Mouse (Mus musculus) small intestine, adult 2 months (tissue): ENCODE data around the gene Gm44965.

Experiments used
- CTCF ChIP-seq: fragments of 200-500 bp; IDR thresholded peaks from 2 replicates; pipeline ENCODE4 v1.5.1; 2012; ENCODE audit warnings: low read depth, mild to moderate bottlenecking, control low read depth, inconsistent platforms, low read length, moderate library complexity, mixed read lengths; ENCODE audit not compliant: insufficient replicate concordance, insufficient read length; ENCODE audit errors: extremely low read depth
- POLR2A ChIP-seq: fragments of 200-500 bp; IDR thresholded peaks from 2 replicates; pipeline ENCODE4 v1.6.1; 2012; ENCODE audit warnings: low read depth, mild to moderate bottlenecking, control low read depth, inconsistent platforms, low read length, moderate library complexity

DNA sequence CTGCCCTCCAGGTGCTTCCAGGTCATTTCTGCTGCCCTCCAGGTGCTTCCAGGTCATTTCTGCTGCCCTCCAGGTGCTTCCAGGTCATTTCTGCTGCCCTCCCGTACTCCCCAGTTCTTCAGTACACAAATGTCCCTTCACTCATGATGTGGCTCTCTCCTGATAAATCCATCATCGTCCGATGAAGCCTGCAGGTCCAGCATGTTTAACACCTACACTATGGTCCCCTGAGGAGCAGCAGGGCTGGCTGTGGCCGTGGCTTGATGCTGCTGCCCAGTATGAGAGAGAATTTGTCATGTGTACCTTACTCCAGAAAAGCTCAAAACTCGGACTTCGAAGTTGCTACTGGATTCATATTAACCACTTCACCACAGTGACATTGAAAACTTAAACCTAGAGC, 47.6 kb downstream of the Gm44965 start:
- no peak for TF ChIP-seq POLR2A
- TF ChIP-seq CTCF, result no peak
